Mouse (Mus musculus) MEL (cell line): ENCODE results near the gene Ndc80.

ENCODE experiments used
- CTCF ChIP-seq, 3 experiments: IDR thresholded peaks in 2 of 3; conservative IDR thresholded peaks in 1 of 3; 2 replicates each; pipeline ENCODE4 v1.5.1; 2011 to 2012; ENCODE audit warnings: low read length in 3 of 3, low read depth in 2 of 3, mild to moderate bottlenecking in 2 of 3, improper control_type of control experiment in 1 of 3, inconsistent platforms in 1 of 3, mixed read lengths in 1 of 3, moderate library complexity in 1 of 3; ENCODE audit not compliant: control insufficient read depth in 1 of 3, insufficient read depth in 1 of 3, poor library complexity in 1 of 3, severe bottlenecking in 1 of 3
- E2F4 ChIP-seq: IDR thresholded peaks from 2 replicates; pipeline ENCODE4 v1.6.1; 2011; ENCODE audit warnings: low read depth, low read length, improper control_type of control experiment, borderline replicate concordance
- JUND ChIP-seq: IDR thresholded peaks from 2 replicates; pipeline ENCODE4 v1.6.1; 2011; ENCODE audit warnings: low read depth, mild to moderate bottlenecking, improper control_type of control experiment, low read length
- POLR2A ChIP-seq, 2 experiments: IDR thresholded peaks; 2 replicates each; pipeline ENCODE4 v1.6.1; 2011 to 2012; ENCODE audit warnings: low read length in 2 of 2, mild to moderate bottlenecking in 2 of 2, control low read depth in 1 of 2, improper control_type of control experiment in 1 of 2, low read depth in 1 of 2, moderate library complexity in 1 of 2; ENCODE audit not compliant: control insufficient read depth in 1 of 2, insufficient read depth in 1 of 2, poor library complexity in 1 of 2
- POLR2AphosphoS2 ChIP-seq: IDR thresholded peaks from 2 replicates; pipeline ENCODE4 v1.6.1; 2011; ENCODE audit warnings: low read length, improper control_type of control experiment
- USF2 ChIP-seq, 2 experiments: IDR thresholded peaks; 2 replicates each; pipeline ENCODE4 v1.6.1; 2011 to 2012; ENCODE audit warnings: improper control_type of control experiment in 2 of 2, low read length in 2 of 2, borderline replicate concordance in 1 of 2, inconsistent platforms in 1 of 2, low read depth in 1 of 2, mild to moderate bottlenecking in 1 of 2; ENCODE audit not compliant: insufficient read depth in 1 of 2

DNA sequence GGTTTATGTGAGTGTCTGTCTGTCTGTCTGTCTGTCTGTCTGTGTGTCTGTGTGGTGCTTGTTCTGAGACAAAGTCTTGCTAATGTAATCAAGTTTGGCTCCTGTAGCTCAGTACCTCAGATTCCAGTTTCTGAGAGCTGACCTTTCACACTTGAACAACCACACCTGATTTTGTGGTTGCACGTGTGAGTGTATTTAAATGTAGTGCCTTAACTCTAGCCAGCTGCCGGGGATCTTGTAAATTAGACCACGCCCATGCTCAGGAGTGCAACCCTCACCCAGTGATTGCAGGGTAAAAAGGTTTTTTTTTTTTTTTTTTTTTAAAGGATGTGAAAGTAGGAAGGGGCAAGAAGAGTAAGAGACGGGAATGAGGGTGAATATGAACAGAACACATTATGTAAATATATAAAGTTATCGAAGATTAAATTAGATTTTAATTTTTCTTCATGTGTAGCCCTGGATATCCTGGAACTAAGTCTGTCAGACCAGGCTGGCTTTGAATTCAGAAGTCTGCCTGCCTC is 47.2 kb downstream of the Ndc80 start:
- TF ChIP-seq E2F4 (no peak), POLR2A (IDR thresholded peaks at IDR 0.05; ENCODE audit: control insufficient read depth in 1 of 2, insufficient read depth in 1 of 2, low read depth in 1 of 2, low read length in 2 of 2, poor library complexity in 1 of 2) (no peak), JUND (no peak), POLR2AphosphoS2 (no peak), CTCF (IDR thresholded peaks at IDR 0.05 in 2 of 3, conservative IDR thresholded peaks at IDR 0.05 in 1 of 3; ENCODE audit: control insufficient read depth in 1 of 3, insufficient read depth in 1 of 3, low read depth in 2 of 3, low read length in 3 of 3, poor library complexity in 1 of 3, severe bottlenecking in 1 of 3) (no peak), USF2 (IDR thresholded peaks at IDR 0.05; ENCODE audit: borderline replicate concordance in 1 of 2, insufficient read depth in 1 of 2, low read depth in 1 of 2, low read length in 2 of 2) (no peak)
